Mouse (Mus musculus): ENCODE results near the gene Slc38a6. TPM values are rescaled to one million over a fixed set of nuclear protein-coding genes. Genes with fewer than 3 reads are reported as not detected.

Slc38a6 gene
- polyA plus RNA-seq, 1 experiment from 2014 or later: 8.3 TPM

DNA sequence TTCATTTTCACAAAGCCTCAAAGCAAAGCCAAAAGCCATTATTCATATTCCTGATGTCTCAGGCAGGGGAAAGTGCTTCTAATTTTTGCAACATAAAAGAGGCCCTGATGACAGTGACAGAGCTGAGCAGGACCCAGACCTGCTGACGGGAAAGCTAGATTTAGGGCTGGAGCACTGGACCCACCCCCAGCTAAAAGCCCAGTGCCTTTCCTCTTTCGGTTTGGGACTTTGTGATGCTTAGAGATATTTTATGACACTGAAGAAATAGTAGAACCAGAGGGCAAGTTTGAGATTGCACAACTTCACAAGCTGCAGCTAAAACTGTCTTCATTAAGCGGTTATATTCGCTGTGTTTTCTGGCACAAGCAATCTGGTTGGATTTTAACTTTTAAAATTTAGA is 18.1 kb downstream of the Slc38a6 start:
- H3K9ac ChIP-seq (ENCODE audit: low read length): no peak overlapping the region
- no peaks in the 10 kb centered on the region for H3K27me3 ChIP-seq (ENCODE audit: control insufficient read depth, insufficient read depth, low read length)
- no peak for ATAC-seq (ENCODE audit: insufficient read depth, low FRiP score)
- WGBS: 74% methylated on average over 4 of the region's 4 CpGs
- H3K4me1 ChIP-seq (ENCODE audit: control insufficient read depth, insufficient read depth, low read length): no peaks in the 10 kb centered on the region
- H3K4me3 ChIP-seq (replicated peaks; ENCODE audit: low read length): no peak overlapping the region
- no peaks in the 10 kb centered on the region for H3K36me3 ChIP-seq (ENCODE audit: control insufficient read depth, insufficient read depth, low read length)
- H3K4me2 ChIP-seq (ENCODE audit: low read depth, low read length): no peak overlapping the region
- no peak overlapping the region for H3K27ac ChIP-seq (ENCODE audit: low read length)
- H3K9me3 ChIP-seq (replicated peaks; ENCODE audit: control insufficient read depth, low read length): no peaks in the 10 kb centered on the region

DNA sequence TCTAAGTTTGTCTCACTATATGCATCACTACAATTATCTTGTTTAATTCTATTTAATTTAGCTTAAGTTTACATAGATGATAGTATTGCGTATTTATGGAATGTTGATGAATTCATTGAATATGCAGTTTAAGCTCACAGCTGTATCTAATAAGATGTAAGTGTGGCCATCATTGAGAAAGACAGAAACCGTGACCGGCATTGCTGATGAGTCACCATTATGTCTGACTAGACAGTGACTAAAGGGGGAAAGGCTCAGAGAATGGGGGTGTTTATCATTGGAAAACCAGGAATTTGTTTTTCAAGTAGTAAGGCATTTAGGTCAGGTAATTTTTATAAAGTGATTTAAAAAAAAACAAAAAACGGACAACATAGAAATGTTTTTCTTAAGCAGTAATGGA is 21.2 kb downstream of the Slc38a6 start:
- Histone ChIP-seq H3K4me1 (ENCODE audit: control insufficient read depth, insufficient read depth, low read length) (no peaks in the 10 kb centered on the region), H3K4me3 (replicated peaks; ENCODE audit: low read length) (no peak overlapping the region), H3K9ac (ENCODE audit: low read length) (no peak overlapping the region), H3K27me3 (ENCODE audit: control insufficient read depth, insufficient read depth, low read length) (no peaks in the 10 kb centered on the region), H3K9me3 (replicated peaks; ENCODE audit: control insufficient read depth, low read length) (no peaks in the 10 kb centered on the region), H3K36me3 (ENCODE audit: control insufficient read depth, insufficient read depth, low read length) (no peaks in the 10 kb centered on the region), H3K27ac (ENCODE audit: low read length) (no peak overlapping the region), H3K4me2 (ENCODE audit: low read depth, low read length) (no peak overlapping the region)
- 83% methylated on average over 4 of the region's 4 CpGs for WGBS
- no peak for ATAC-seq (ENCODE audit: insufficient read depth, low FRiP score)

DNA sequence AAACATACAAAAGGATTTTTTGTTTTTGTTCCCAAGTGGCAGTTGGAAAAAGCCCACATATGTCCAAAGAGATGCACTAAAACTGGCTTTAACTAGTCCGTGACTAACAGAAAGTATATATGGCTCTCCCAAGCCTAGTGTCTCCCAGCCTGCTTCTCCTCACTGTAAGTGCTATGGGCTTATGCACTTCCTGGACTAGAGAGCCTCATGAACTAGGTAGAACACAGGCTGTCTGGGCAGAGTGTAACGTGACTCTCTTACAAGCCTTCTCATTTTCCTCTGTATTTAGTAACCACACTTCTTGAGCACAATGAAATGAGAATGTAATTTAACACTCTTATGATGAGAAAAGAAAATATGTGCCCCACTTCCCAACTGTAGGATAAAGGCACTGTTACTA is 22.1 kb downstream of the Slc38a6 start:
- WGBS: 66% methylated on average over 2 of the region's 2 CpGs
- no peak overlapping the region for H3K4me3 ChIP-seq (replicated peaks; ENCODE audit: low read length)
- H3K4me2 ChIP-seq (ENCODE audit: low read depth, low read length): no peak overlapping the region
- ATAC-seq (ENCODE audit: insufficient read depth, low FRiP score): no peak
- H3K9me3 ChIP-seq (replicated peaks; ENCODE audit: control insufficient read depth, low read length): no peaks in the 10 kb centered on the region
- no peaks in the 10 kb centered on the region for H3K27me3 ChIP-seq (ENCODE audit: control insufficient read depth, insufficient read depth, low read length)
- no peak overlapping the region for H3K9ac ChIP-seq (ENCODE audit: low read length)
- H3K36me3 ChIP-seq (ENCODE audit: control insufficient read depth, insufficient read depth, low read length): no peaks in the 10 kb centered on the region
- no peaks in the 10 kb centered on the region for H3K4me1 ChIP-seq (ENCODE audit: control insufficient read depth, insufficient read depth, low read length)
- H3K27ac ChIP-seq (ENCODE audit: low read length): no peak overlapping the region

DNA sequence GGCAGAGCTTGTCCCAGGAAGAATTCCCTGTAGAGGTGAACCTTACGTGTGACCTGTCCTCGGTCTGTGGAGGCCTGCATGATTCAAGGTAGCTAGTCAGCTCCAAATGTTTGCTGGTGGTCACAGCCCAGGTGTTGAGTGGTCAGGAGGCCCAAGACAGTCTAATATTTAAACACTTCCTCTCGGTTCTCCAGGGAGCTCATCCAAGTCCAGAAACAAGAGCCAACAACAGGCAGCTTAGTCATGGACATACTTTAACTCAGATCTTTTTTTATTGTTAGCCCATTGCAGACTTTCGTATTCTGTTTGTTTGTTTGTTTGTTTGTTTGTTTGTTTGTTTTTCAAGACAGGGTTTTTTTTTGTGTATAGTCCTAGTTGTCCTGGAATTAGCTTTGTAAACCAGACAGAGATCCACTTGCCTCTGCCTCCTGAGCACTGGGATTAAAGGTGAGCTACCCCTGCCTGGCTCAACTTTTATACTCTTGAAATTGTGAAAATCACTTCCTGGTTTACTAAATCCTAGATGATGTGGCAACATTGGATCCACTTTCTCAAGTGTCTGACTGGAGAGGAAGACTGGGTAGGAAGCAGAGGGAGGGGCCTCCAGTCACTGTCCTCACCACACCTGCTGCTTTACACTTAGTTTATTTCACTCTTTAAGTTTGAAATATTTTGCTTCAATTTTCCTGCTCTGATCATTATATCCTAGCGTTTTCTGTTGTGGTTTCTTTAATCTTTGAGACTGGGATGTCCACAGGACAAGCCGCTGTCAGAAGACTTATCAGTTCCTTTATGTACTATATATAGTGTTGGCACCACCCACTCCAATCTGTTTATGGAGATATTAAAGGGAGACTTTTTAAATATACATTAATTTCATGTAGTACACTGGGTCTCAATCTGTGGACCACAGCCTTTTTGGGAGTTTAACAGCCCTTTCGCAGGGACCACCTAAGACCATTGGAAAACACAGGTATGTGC is 31.4 kb downstream of the Slc38a6 start:
- H3K9ac ChIP-seq (ENCODE audit: low read length): no peak overlapping the region
- H3K4me1 ChIP-seq (ENCODE audit: control insufficient read depth, insufficient read depth, low read length): no peaks in the 10 kb centered on the region
- no peaks in the 10 kb centered on the region for H3K9me3 ChIP-seq (replicated peaks; ENCODE audit: control insufficient read depth, low read length)
- no peak overlapping the region for H3K4me3 ChIP-seq (replicated peaks; ENCODE audit: low read length)
- 84% methylated on average over 7 of the region's 7 CpGs for WGBS
- no peaks in the 10 kb centered on the region for H3K36me3 ChIP-seq (ENCODE audit: control insufficient read depth, insufficient read depth, low read length)
- no peak overlapping the region for H3K27ac ChIP-seq (ENCODE audit: low read length)
- H3K4me2 ChIP-seq (ENCODE audit: low read depth, low read length): no peak overlapping the region
- no peak for ATAC-seq (ENCODE audit: insufficient read depth, low FRiP score)
- H3K27me3 ChIP-seq (ENCODE audit: control insufficient read depth, insufficient read depth, low read length): no peaks in the 10 kb centered on the region

DNA sequence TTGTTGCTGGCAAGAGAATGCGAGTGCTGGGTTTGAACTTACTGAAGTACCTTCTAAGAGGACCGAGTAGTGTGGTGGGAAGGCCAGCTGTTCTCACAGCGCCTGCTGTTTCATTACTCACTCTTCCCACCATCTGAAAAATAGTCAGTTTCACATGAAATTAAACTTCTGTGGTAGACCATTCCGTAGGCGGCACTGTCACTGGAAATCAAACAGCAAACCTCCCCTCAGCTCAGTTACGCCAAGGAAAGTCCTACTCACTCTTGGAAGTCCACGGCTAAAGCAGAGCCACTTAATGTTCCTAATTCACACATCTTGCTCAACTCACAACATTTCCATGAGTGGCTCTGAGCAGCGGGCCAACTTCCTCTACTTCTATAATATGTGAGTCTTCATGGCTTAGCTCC is 37.6 kb downstream of the Slc38a6 start:
- WGBS: 80% methylated on average over 8 of the region's 8 CpGs
- ATAC-seq (ENCODE audit: insufficient read depth, low FRiP score): no peak
- Histone ChIP-seq H3K4me3 (replicated peaks; ENCODE audit: low read length) (no peak overlapping the region), H3K4me2 (ENCODE audit: low read depth, low read length) (no peak overlapping the region), H3K27ac (ENCODE audit: low read length) (no peak overlapping the region), H3K36me3 (ENCODE audit: control insufficient read depth, insufficient read depth, low read length) (no peaks in the 10 kb centered on the region), H3K9ac (ENCODE audit: low read length) (no peak overlapping the region), H3K4me1 (ENCODE audit: control insufficient read depth, insufficient read depth, low read length) (no peaks in the 10 kb centered on the region), H3K27me3 (ENCODE audit: control insufficient read depth, insufficient read depth, low read length) (no peaks in the 10 kb centered on the region), H3K9me3 (replicated peaks; ENCODE audit: control insufficient read depth, low read length) (no peaks in the 10 kb centered on the region)

GRCm38 (mm10) chr12:73324742-73325141 is 38.2 kb downstream of the Slc38a6 start:
- Histone ChIP-seq H3K27ac (ENCODE audit: low read length) (no peak overlapping the region), H3K9me3 (replicated peaks; ENCODE audit: control insufficient read depth, low read length) (no peaks in the 10 kb centered on the region), H3K4me1 (ENCODE audit: control insufficient read depth, insufficient read depth, low read length) (no peaks in the 10 kb centered on the region), H3K9ac (ENCODE audit: low read length) (no peak overlapping the region), H3K27me3 (ENCODE audit: control insufficient read depth, insufficient read depth, low read length) (no peaks in the 10 kb centered on the region), H3K36me3 (ENCODE audit: control insufficient read depth, insufficient read depth, low read length) (no peaks in the 10 kb centered on the region), H3K4me3 (replicated peaks; ENCODE audit: low read length) (no peak overlapping the region), H3K4me2 (ENCODE audit: low read depth, low read length) (no peak overlapping the region)
- ATAC-seq (ENCODE audit: insufficient read depth, low FRiP score): no peak
- 65% methylated on average over 1 of the region's 1 CpGs for WGBS

GRCm38 (mm10) chr12:73325181-73325580 is 38.6 kb downstream of the Slc38a6 start:
- no peak overlapping the region for H3K9ac ChIP-seq (ENCODE audit: low read length)
- no peaks in the 10 kb centered on the region for H3K27me3 ChIP-seq (ENCODE audit: control insufficient read depth, insufficient read depth, low read length)
- 51% methylated on average over 2 of the region's 2 CpGs for WGBS
- no peak overlapping the region for H3K4me3 ChIP-seq (replicated peaks; ENCODE audit: low read length)
- H3K4me2 ChIP-seq (ENCODE audit: low read depth, low read length): no peak overlapping the region
- no peak overlapping the region for H3K27ac ChIP-seq (ENCODE audit: low read length)
- H3K9me3 ChIP-seq (replicated peaks; ENCODE audit: control insufficient read depth, low read length): no peaks in the 10 kb centered on the region
- no peak for ATAC-seq (ENCODE audit: insufficient read depth, low FRiP score)
- no peaks in the 10 kb centered on the region for H3K36me3 ChIP-seq (ENCODE audit: control insufficient read depth, insufficient read depth, low read length)
- no peaks in the 10 kb centered on the region for H3K4me1 ChIP-seq (ENCODE audit: control insufficient read depth, insufficient read depth, low read length)

DNA sequence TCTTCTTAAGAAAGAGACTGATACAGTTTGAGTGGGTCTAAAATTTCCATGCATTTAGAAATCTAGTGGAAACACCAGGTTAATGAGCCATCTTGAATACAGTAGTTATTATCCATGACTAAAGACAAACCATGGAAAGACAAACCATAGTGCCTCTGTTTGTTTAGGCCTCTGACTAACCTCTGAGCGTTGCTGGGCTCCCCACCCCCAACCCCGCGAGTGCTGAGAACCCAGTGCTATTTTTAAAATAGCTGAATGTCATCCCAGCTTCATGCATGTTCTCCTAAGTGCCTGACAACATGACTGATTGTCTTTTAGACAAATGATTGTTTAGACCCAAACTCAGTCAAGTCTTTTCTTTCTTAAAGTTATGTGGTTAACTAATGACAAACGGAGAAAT is 39.0 kb downstream of the Slc38a6 start:
- H3K36me3 ChIP-seq (ENCODE audit: control insufficient read depth, insufficient read depth, low read length): no peaks in the 10 kb centered on the region
- no peaks in the 10 kb centered on the region for H3K4me1 ChIP-seq (ENCODE audit: control insufficient read depth, insufficient read depth, low read length)
- no peaks in the 10 kb centered on the region for H3K9me3 ChIP-seq (replicated peaks; ENCODE audit: control insufficient read depth, low read length)
- no peak overlapping the region for H3K4me2 ChIP-seq (ENCODE audit: low read depth, low read length)
- WGBS: 22% methylated on average over 4 of the region's 4 CpGs
- no peak overlapping the region for H3K9ac ChIP-seq (ENCODE audit: low read length)
- no peak overlapping the region for H3K4me3 ChIP-seq (replicated peaks; ENCODE audit: low read length)
- no peak for ATAC-seq (ENCODE audit: insufficient read depth, low FRiP score)
- no peak overlapping the region for H3K27ac ChIP-seq (ENCODE audit: low read length)
- H3K27me3 ChIP-seq (ENCODE audit: control insufficient read depth, insufficient read depth, low read length): no peaks in the 10 kb centered on the region

DNA sequence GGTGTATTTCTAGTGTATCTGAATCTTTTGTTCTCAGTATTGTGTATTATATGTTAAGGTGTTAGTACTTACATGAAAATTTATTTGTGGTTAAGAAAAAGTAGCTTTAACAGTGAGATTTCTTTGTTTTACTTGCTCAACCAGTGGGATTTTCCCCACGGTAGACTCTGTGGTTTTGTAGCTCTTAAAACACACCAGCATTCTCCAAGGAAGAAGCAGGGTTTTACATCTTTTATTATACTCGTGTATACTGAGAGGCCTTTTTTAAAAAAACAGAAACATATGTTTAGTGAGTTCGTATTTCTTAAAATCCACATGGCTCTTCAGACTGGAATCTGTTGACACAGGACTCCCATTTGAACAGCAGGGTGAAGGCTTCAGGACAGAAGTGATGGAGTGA is 40.8 kb downstream of the Slc38a6 start:
- no peaks in the 10 kb centered on the region for H3K36me3 ChIP-seq (ENCODE audit: control insufficient read depth, insufficient read depth, low read length)
- 62% methylated on average over 3 of the region's 3 CpGs for WGBS
- ATAC-seq (ENCODE audit: insufficient read depth, low FRiP score): no peak
- H3K4me2 ChIP-seq (ENCODE audit: low read depth, low read length): no peak overlapping the region
- no peaks in the 10 kb centered on the region for H3K4me1 ChIP-seq (ENCODE audit: control insufficient read depth, insufficient read depth, low read length)
- no peak overlapping the region for H3K9ac ChIP-seq (ENCODE audit: low read length)
- H3K4me3 ChIP-seq (replicated peaks; ENCODE audit: low read length): no peak overlapping the region
- no peak overlapping the region for H3K27ac ChIP-seq (ENCODE audit: low read length)
- no peaks in the 10 kb centered on the region for H3K27me3 ChIP-seq (ENCODE audit: control insufficient read depth, insufficient read depth, low read length)
- no peaks in the 10 kb centered on the region for H3K9me3 ChIP-seq (replicated peaks; ENCODE audit: control insufficient read depth, low read length)

Measured in stomach, embryonic 16.5 days (tissue).